Mouse (Mus musculus) embryonic fibroblast, embryonic 13.5 days (primary cell): ENCODE results near the gene Ripk3.

ENCODE experiments used
- CTCF ChIP-seq: IDR thresholded peaks from 2 replicates; pipeline ENCODE4 v1.5.1; 2011; ENCODE audit warnings: mild to moderate bottlenecking, control low read depth, low read length, moderate library complexity, borderline replicate concordance; ENCODE audit not compliant: insufficient read depth
- POLR2A ChIP-seq: IDR thresholded peaks from 2 replicates; pipeline ENCODE4 v1.6.1; 2011; ENCODE audit warnings: low read depth, mild to moderate bottlenecking, control low read depth, low read length, moderate library complexity

DNA sequence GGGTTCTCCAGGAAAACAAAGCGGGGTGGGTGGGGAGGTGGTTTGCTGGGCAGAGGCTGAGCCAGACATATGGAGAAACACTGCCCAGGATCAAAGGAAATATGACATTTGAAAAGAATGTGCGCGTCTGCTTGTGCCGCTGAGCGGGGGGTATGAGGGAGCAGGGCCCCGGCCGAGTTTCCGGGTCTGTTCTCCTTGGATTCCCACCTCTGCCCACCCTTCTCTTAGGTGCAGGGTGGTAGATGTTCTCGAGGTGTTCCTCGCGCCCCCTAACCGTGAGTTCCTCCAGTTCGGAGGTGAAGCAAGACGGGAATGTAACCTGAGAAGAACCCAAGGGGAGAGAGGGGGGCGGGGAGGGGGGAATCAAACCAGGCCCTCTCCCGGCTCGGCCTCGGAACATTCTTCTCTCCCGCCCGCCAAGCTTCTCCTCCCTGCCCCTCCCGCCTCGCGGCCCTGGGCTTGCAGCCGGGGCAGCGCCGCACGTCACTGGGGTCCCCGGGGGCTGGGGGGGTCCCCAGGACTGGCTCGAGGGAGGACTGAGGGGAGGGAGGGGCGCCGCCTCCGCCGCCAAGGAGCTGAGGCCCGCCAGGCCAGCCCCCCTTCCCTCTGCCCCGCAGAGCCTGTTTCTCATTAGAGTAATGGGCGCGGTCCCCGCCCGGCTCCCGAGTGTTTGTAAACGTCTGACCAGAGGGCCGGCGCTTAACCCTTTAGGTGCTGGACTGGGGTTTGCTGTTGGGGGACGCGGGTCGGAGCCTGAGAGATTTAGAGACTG lies 34.5 kb upstream of the Ripk3 start, which contains the start of gene Nfatc4:
- no peak for TF ChIP-seq CTCF
- peak; percentile 7; the same call in 1 of the 2 replicates for TF ChIP-seq POLR2A
